Comparison of ENCODE assay signal across 12 mouse cellular contexts in the genomic region with DNA sequence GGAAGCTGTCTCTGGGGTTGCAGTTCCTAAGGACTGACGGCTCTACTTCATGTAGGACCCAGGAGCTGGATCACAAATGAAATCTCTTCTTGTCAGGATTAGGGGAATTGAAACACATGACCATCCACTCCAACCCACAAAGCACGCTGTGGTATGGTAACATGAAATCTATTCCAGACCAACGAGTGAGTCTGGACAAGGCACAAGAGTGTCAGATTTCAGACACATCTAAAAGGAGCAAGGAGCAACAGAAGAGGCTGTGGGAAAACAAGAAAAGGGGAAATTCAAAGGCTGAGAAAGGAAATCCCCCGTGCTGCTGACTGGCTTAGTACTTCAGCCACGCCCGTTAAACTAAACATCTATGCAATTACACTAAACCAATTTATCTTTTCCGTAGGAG. TPM values are rescaled to one million over a fixed set of nuclear protein-coding genes. Genes with fewer than 3 reads are reported as not detected.
A peak's percentile ranks its signal among the peaks of the same experiment; 100 is the strongest.
DNase-seq lines count a peak whose midpoint lies in the region; ATAC-seq and TF ChIP-seq lines count a peak whose summit lies in the region.
"Had no signal": no experiment of that assay in that cellular context is flagged by ENCODE, and none has a peak within 500 bp of the region (broad histone marks: within the 10 kb centered on the region; RNA-seq: fewer than 3 reads in every experiment).

No protein-coding gene starts in this region.

- H3K4me1 ChIP-seq in heart, embryonic 15.5 days (replicated peaks): no peaks in the 10 kb centered on the region
- no peaks in the 10 kb centered on the region for H3K4me1 ChIP-seq in cerebellum, adult 2 months (ENCODE audit: control insufficient read depth, insufficient read depth, low read length)

- no peak overlapping the region for H3K9ac ChIP-seq in heart, embryonic 15.5 days
- H3K9ac ChIP-seq: midbrain, embryonic 15.5 days had no signal

- peak overlapping the region; percentile 53 for H3K4me2 ChIP-seq in heart, embryonic 15.5 days
- H3K4me2 ChIP-seq: midbrain, embryonic 15.5 days had no signal

- H3K27ac ChIP-seq in heart, embryonic 15.5 days: no peak overlapping the region
- no peak overlapping the region for H3K27ac ChIP-seq in cerebellum, adult 2 months (ENCODE audit: insufficient read depth, low read length)
- H3K27ac ChIP-seq: midbrain, embryonic 15.5 days had no signal

- no peak for TF ChIP-seq CTCF in cerebellum, adult 2 months (IDR thresholded peaks at IDR 0.05; ENCODE audit: borderline replicate concordance, insufficient read depth, low read depth, low read length)

- TF ChIP-seq POLR2A in cerebellum, adult 2 months (IDR thresholded peaks at IDR 0.05; ENCODE audit: borderline replicate concordance, insufficient read depth, low read length): no peak

- WGBS in heart, embryonic 15.5 days: 33% methylated on average over 7 of the region's 7 CpGs
- 75% methylated on average over 7 of the region's 7 CpGs for WGBS in cerebellum, adult 2 months

- H3K4me3 ChIP-seq in heart, embryonic 15.5 days: peak overlapping the region; percentile 22; the same call in 1 of the 2 replicates
- no peak overlapping the region for H3K4me3 ChIP-seq in cerebellum, adult 2 months (replicated peaks; ENCODE audit: insufficient read depth, low read depth, low read length)
- H3K4me3 ChIP-seq: midbrain, embryonic 15.5 days had no signal

- no peaks in the 10 kb centered on the region for H3K36me3 ChIP-seq in heart, embryonic 15.5 days
- H3K36me3 ChIP-seq: midbrain, embryonic 15.5 days had no signal

- H3K9me3 ChIP-seq in heart, embryonic 15.5 days (replicated peaks): no peaks in the 10 kb centered on the region
- H3K9me3 ChIP-seq: midbrain, embryonic 15.5 days had no signal

- H3K27me3 ChIP-seq in heart, embryonic 15.5 days: no peaks in the 10 kb centered on the region
- H3K27me3 ChIP-seq in cerebellum, adult 2 months (ENCODE audit: control insufficient read depth, insufficient read depth, low read length): no peaks in the 10 kb centered on the region
- H3K27me3 ChIP-seq: midbrain, embryonic 15.5 days had no signal

- no peak for ATAC-seq in heart, embryonic 15.5 days (replicated peaks; ENCODE audit: insufficient number of reproducible peaks, insufficient read depth, low FRiP score, low read depth)
- ATAC-seq: midbrain, embryonic 15.5 days had no signal

- DNase-seq in heart, adult 8-10 months (ENCODE audit: low spot score): no peak
- DNase-seq in A20 (ENCODE audit: low read depth, low spot score) (peak; percentile 81), NIH3T3 (ENCODE audit: low read depth) (peak; percentile 50)
- DNase-seq in induced T-regulatory cell, adult 2 months (ENCODE audit: low read depth): peak; percentile 48
- DNase-seq in ovary, postnatal 14 days (ENCODE audit: low spot score): no peak
- no peak for DNase-seq in adrenal gland, adult 18-20 months (ENCODE audit: low spot score in 2 of 2)
- no peak for DNase-seq in cerebellum, adult 2 months
- DNase-seq: adrenal gland, adult 2 months; gastrocnemius, postnatal 10 days; kidney, adult 2 months had no signal

RNA-seq across cellular contexts. Expression of a gene that starts 19.6 kb away (rescaled TPM):
- 36.6 and 47.3 TPM in 2 replicates for polyA plus RNA-seq in heart, embryonic 15.5 days (2015; fragmentation: Nextera tagmentation; extraction: Ambion mirVana)
- 100 to 1,000 TPM in 3 of 4 experiments, 10 to 100 TPM in 1; 86.6 to 189 (median 156) TPM for total RNA-seq in heart, adult 8-10 months (2022)
- total RNA-seq in adrenal gland, adult 18-20 months (2021): 100 to 1,000 TPM in 1 of 2 experiments, 10 to 100 TPM in 1; 44.7 to 195 TPM
- polyA plus RNA-seq in cerebellum, adult 2 months (2012; rRNA removed): 53.8 and 55.8 TPM in 2 replicates

Comparison
In these comparisons a context has a peak if more than half of its experiments do, and no peak if none do; other contexts are left out.
1. DNase-seq: peak in A20 (single experiment), NIH3T3 (single experiment) and induced T-regulatory cell, adult 2 months (single experiment); none in heart, adult 8-10 months (single experiment), ovary, postnatal 14 days (single experiment), adrenal gland, adult 18-20 months (0 of 2) and cerebellum, adult 2 months (0 of 2).